Mouse (Mus musculus) hindbrain, embryonic 15.5 days (tissue): ENCODE data around the gene Mroh3. TPM values are rescaled to one million over a fixed set of nuclear protein-coding genes. Genes with fewer than 3 reads are reported as not detected.
A peak's percentile ranks its signal among the peaks of the same experiment; 100 is the strongest.

Experiments
- ATAC-seq: fragments of 200-750 bp; cut with Nextera tagmentation; 2 replicates; pipeline ENCODE4 v1.8.0; 2017; ENCODE audit warnings: low read depth, moderate number of reproducible peaks, moderate TSS enrichment; ENCODE audit not compliant: low FRiP score
- H3K27ac ChIP-seq: fragments of 300-500 bp; sonication (generic); replicated peaks from 2 replicates; pipeline ENCODE4 v1.5.1; 2015; ENCODE audit warnings: mild to moderate bottlenecking, inconsistent platforms
- H3K27me3 ChIP-seq: fragments of 300-500 bp; sonication (generic); 2 replicates; pipeline ENCODE4 v1.6.1; 2015; ENCODE audit warnings: control low read depth, inconsistent platforms
- H3K36me3 ChIP-seq: fragments of 300-500 bp; sonication (generic); 2 replicates; pipeline ENCODE4 v1.6.1; 2015; ENCODE audit warnings: control low read depth, inconsistent platforms
- H3K4me1 ChIP-seq: fragments of 300-500 bp; sonication (generic); replicated peaks from 2 replicates; pipeline ENCODE4 v1.6.1; 2015; ENCODE audit warnings: control low read depth, inconsistent platforms
- H3K4me2 ChIP-seq: fragments of 300-500 bp; sonication (generic); 2 replicates; pipeline ENCODE4 v1.6.1; 2015; ENCODE audit warnings: moderate library complexity, mild to moderate bottlenecking, inconsistent platforms
- H3K4me3 ChIP-seq: fragments of 300-500 bp; sonication (generic); 2 replicates; pipeline ENCODE4 v1.5.1; 2015; ENCODE audit warnings: mild to moderate bottlenecking, inconsistent platforms
- H3K9ac ChIP-seq: fragments of 300-500 bp; sonication (generic); 2 replicates; pipeline ENCODE4 v1.6.1; 2015; ENCODE audit warnings: inconsistent platforms
- H3K9me3 ChIP-seq: fragments of 300-500 bp; sonication (generic); 2 replicates; pipeline ENCODE4 v1.6.1; 2016; ENCODE audit warnings: control low read depth, inconsistent platforms
- WGBS: fragments of 180-500 bp; shearing (Covaris S2); methylation state at CpG from one replicate; pipeline ENCODE4 v1.1.7; 2015; 5-methylcytosine and 5-hydroxymethylcytosine counted together
- polyA plus RNA-seq: library from polyadenylated mRNA; unstranded; fragments of >200 nt; fragmentation: Nextera tagmentation; extraction: Ambion mirVana; gene quantifications from 2 replicates; pipeline ENCODE4 v1.2.1, GENCODE M21; 2015

Gene Mroh3
- polyA plus RNA-seq, 1 experiment from 2014 or later = not detected

DNA sequence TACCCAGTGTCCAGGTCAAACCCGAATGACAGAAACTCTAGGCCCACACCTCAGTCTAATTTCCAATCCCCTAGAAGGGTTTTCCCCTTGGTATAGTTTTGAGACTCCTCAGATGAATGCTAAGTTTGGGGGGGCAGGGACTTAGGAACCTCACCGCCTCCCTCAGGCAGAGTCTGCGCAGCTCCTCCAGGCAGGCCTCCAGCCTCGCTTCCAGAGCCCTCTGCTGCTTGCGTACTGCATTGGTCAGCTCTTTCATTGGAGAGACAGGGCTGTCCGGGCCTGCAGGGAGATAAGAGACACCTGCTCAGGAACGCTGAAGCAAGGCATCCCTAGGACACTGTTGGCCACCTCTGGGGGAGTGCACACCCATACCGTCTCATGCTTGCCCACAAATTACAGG lies 14.0 kb upstream of the Mroh3 start:
- 95% methylated on average over 8 of the region's 8 CpGs for WGBS
- no peaks in the 10 kb centered on the region for H3K27me3 ChIP-seq
- H3K4me3 ChIP-seq = no peak overlapping the region
- peaks cover 35% of the 10 kb centered on the region for H3K4me1 ChIP-seq
- no peak overlapping the region for H3K9ac ChIP-seq
- no peaks in the 10 kb centered on the region for H3K36me3 ChIP-seq
- ATAC-seq = no peak
- no peak overlapping the region for H3K27ac ChIP-seq
- no peak overlapping the region for H3K4me2 ChIP-seq
- H3K9me3 ChIP-seq = no peaks in the 10 kb centered on the region

GRCm38 (mm10) chr1:136225846-136226245 lies 13.2 kb upstream of the Mroh3 start:
- no peak overlapping the region for H3K4me2 ChIP-seq

DNA sequence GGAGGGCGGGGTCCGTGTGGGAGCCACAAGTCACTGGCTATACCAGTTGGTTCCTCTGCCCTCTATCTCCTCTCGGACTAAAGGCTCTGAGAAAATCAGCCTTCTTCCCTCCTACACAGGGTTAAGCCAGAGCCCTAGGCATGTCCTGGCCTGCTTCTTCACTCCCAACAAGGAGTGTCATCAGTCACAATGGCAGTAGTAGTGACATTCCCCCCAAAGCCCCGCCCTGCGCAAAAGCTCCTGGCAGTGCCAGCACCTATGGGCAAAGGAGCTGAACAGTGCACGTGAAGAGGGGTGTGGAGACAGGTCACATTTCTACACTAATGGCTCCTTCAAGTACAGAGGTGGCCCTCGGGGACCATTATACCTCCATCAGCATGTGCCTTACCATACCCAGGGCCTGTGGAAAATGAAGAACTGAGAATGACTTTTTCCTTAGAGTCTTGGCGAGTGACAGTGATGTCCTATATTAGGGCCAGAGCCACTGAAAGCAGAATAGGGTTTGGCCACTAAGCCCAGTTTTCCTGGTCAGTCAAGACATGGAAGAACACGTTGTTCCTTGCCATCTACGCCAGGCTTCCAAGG lies 11.2 kb upstream of the Mroh3 start:
- no peaks in the 10 kb centered on the region for H3K9me3 ChIP-seq
- no peaks in the 10 kb centered on the region for H3K27me3 ChIP-seq
- H3K36me3 ChIP-seq = no peaks in the 10 kb centered on the region
- no peak overlapping the region for H3K4me2 ChIP-seq
- no peak overlapping the region for H3K27ac ChIP-seq
- no peak overlapping the region for H3K9ac ChIP-seq
- H3K4me1 ChIP-seq = peaks cover 20% of the 10 kb centered on the region
- ATAC-seq = 0 out of 2 replicates have a peak, but pooled peaks have one; percentile 1
- 89% methylated on average over 10 of the region's 10 CpGs for WGBS
- H3K4me3 ChIP-seq = no peak overlapping the region

More at GRCm38 (mm10) chr1:136225846-136226245, 13.2 kb upstream of the Mroh3 start:
- no peak overlapping the region for H3K27ac ChIP-seq
- H3K36me3 ChIP-seq = no peaks in the 10 kb centered on the region
- 82% methylated on average over 8 of the region's 8 CpGs for WGBS
- H3K27me3 ChIP-seq = no peaks in the 10 kb centered on the region
- H3K4me1 ChIP-seq = peaks cover 30% of the 10 kb centered on the region
- ATAC-seq = no peak
- H3K9ac ChIP-seq = no peak overlapping the region
- H3K4me3 ChIP-seq = no peak overlapping the region
- no peaks in the 10 kb centered on the region for H3K9me3 ChIP-seq

GRCm38 (mm10) chr1:136222386-136222785 lies 9.8 kb upstream of the Mroh3 start:
- Histone ChIP-seq H3K9me3 (no peaks in the 10 kb centered on the region), H3K4me2 (no peak overlapping the region), H3K9ac (no peak overlapping the region), H3K4me3 (no peak overlapping the region), H3K27me3 (no peaks in the 10 kb centered on the region), H3K27ac (no peak overlapping the region), H3K4me1 (peaks cover 7% of the 10 kb centered on the region), H3K36me3 (no peaks in the 10 kb centered on the region)
- no peak for ATAC-seq
- 85% methylated on average over 10 of the region's 10 CpGs for WGBS

DNA sequence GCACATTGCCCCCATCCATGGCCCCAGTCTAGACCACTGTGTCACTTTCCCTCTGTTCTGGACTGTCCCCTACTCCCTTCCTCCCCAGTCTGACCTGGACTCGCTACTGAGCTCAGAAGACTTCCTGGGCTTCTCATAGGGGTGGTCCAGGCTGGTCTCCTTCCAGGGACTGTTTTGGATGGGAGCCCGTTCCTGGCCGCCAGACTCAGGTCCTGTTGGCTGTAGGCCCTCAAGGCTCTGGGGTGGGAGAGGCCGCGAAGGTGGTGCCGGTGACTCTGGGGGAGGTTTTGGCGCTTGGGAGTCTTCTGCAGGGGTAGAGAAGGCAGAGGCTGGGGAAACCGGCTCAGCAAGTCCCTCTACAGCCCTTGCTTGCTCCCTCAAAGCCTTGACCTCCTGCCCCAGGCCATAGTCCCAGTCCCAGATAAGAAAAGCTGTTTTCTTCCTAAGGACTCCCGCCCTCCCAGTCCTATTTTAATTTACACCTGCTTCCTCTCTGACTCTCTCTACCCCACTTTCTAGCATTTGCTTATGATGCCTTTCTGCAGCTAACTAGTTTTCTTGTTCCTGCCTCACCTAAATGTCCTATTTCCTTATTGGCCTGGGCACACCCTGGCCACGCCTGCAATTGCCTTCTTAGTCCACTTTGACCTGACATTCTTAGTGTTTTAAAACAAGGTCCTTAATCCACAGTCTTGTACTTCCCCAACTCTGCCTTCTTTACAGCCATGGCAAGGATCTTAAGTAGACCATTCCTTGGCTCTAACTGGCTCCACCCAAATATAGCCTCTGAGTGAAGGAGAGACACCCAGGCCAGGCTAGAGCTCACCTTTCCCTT lies 7.6 kb upstream of the Mroh3 start:
- Histone ChIP-seq H3K4me1 (peaks cover 3% of the 10 kb centered on the region), H3K4me3 (no peak overlapping the region)
- 86% methylated on average over 10 of the region's 10 CpGs for WGBS

GRCm38 (mm10) chr1:136214304-136214703 lies 1.7 kb upstream of the Mroh3 start:
- WGBS = 83% methylated on average over 15 of the region's 15 CpGs
- Histone ChIP-seq H3K27me3 (no peaks in the 10 kb centered on the region), H3K36me3 (no peaks in the 10 kb centered on the region), H3K9me3 (no peaks in the 10 kb centered on the region), H3K4me2 (no peak overlapping the region), H3K4me3 (no peak overlapping the region), H3K9ac (no peak overlapping the region), H3K27ac (no peak overlapping the region), H3K4me1 (no peaks in the 10 kb centered on the region)
- no peak for ATAC-seq

More for the DNA sequence above, 7.6 kb upstream of the Mroh3 start:
- ATAC-seq = no peak
- Histone ChIP-seq H3K9me3 (no peaks in the 10 kb centered on the region), H3K9ac (no peak overlapping the region), H3K36me3 (no peaks in the 10 kb centered on the region), H3K4me2 (no peak overlapping the region), H3K27ac (no peak overlapping the region), H3K27me3 (no peaks in the 10 kb centered on the region)

- WGBS = 94% methylated on average over 5 of the region's 5 CpGs
- no peak overlapping the region for H3K27ac ChIP-seq
- ATAC-seq = no peak
- no peak overlapping the region for H3K9ac ChIP-seq
- H3K9me3 ChIP-seq = no peaks in the 10 kb centered on the region
- H3K4me3 ChIP-seq = no peak overlapping the region
- no peak overlapping the region for H3K4me2 ChIP-seq
- no peaks in the 10 kb centered on the region for H3K4me1 ChIP-seq
- no peaks in the 10 kb centered on the region for H3K27me3 ChIP-seq
- H3K36me3 ChIP-seq = no peaks in the 10 kb centered on the region
Observed at GRCm38 (mm10) chr1:136190033-136190432, 22.6 kb downstream of the Mroh3 start.

- WGBS = 68% methylated on average over 2 of the region's 2 CpGs
- H3K4me2 ChIP-seq = no peak overlapping the region
- ATAC-seq = no peak
- peaks cover 5% of the 10 kb centered on the region; the same call in 1 of the 2 replicates for H3K4me1 ChIP-seq
- no peaks in the 10 kb centered on the region for H3K9me3 ChIP-seq
- H3K4me3 ChIP-seq = no peak overlapping the region
- H3K36me3 ChIP-seq = peaks cover 17% of the 10 kb centered on the region
- H3K27me3 ChIP-seq = no peaks in the 10 kb centered on the region
- no peak overlapping the region for H3K9ac ChIP-seq
- no peak overlapping the region for H3K27ac ChIP-seq
Observed at GRCm38 (mm10) chr1:136179511-136180001, 33.1 kb downstream of the Mroh3 start.

GRCm38 (mm10) chr1:136178741-136179140 lies 33.9 kb downstream of the Mroh3 start:
- Histone ChIP-seq H3K27ac (no peak overlapping the region), H3K4me3 (no peak overlapping the region), H3K4me2 (no peak overlapping the region), H3K9ac (no peak overlapping the region), H3K9me3 (no peaks in the 10 kb centered on the region), H3K27me3 (no peaks in the 10 kb centered on the region), H3K4me1 (peaks cover 13% of the 10 kb centered on the region), H3K36me3 (peaks cover 22% of the 10 kb centered on the region)
- no peak for ATAC-seq
- 53% methylated on average over 6 of the region's 6 CpGs for WGBS

DNA sequence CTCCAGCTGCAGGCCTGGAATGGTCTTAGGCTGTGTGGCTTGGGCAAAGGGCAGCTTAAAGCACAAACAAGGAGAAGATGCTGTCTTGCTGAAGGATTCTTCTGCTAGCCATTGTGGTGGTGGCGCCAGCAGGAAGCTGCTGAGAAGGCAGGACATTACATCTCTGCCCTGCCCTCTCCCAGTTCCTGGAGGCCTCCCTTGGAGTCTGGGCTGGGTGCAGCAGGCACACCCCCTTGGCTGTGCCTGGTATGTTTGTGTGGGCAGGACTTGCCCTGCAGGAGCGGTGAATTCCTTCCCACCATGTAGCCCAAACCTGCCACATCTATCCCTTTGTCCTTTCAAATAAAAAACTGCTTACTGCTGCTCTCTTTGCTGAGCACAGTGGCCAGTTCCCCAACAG lies 35.5 kb downstream of the Mroh3 start:
- Histone ChIP-seq H3K27ac (no peak overlapping the region), H3K4me2 (no peak overlapping the region), H3K4me1 (peaks cover 20% of the 10 kb centered on the region), H3K4me3 (no peak overlapping the region), H3K36me3 (peaks cover 36% of the 10 kb centered on the region), H3K9ac (no peak overlapping the region), H3K9me3 (no peaks in the 10 kb centered on the region), H3K27me3 (no peaks in the 10 kb centered on the region)
- ATAC-seq = no peak
- WGBS = 77% methylated on average over 2 of the region's 2 CpGs

DNA sequence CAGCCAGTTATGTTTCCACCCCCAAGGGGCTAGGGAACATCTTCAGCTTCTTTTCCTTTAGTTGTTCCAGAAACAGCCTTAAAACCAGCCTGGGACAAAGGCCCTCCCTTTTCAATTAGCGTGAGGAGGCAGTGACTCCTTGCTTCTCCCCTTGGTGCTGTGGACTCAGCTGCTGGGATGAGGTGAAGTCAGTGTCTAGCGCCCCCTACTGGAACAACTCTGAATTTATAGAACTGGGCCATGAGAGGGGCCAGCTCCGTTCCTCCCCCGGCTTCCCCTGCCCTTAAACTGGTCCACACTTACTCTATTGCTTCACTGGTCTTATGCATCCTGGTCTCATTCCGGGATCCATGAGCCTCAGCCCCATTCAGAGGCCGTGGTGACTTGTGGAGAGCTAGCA lies 37.4 kb downstream of the Mroh3 start:
- Histone ChIP-seq H3K27ac (no peak overlapping the region; the same call in 1 of the 2 replicates), H3K9me3 (no peaks in the 10 kb centered on the region), H3K4me3 (no peak overlapping the region), H3K9ac (no peak overlapping the region), H3K36me3 (peaks cover 50% of the 10 kb centered on the region), H3K27me3 (no peaks in the 10 kb centered on the region), H3K4me2 (no peak overlapping the region), H3K4me1 (peaks cover 20% of the 10 kb centered on the region)
- ATAC-seq = no peak
- WGBS = 36% methylated on average over 6 of the region's 6 CpGs

DNA sequence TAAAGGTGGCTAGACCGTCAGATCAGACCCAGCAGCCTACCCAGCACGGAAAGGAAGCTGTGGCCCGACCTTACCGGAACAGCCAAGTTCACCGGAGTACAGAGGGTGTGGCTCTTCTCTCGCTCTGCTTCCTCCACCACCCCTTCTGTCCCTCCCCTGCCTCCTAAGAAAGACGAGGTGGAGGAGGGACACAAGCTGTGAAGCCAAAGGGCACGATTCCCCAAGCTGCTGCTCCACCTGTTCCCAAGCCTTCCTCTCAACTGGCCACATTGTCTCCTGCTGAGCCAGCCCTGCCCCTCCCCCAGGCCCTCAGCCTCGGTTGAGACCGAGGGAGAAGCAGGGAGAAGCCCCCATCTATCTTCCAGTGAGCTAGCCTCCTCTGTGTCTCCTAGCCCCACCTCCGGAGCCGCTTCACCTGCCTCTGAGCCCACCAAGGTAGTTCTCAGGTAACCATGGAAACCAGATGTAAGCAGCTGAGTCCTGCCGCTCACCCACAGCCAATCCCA lies 38.5 kb downstream of the Mroh3 start:
- no peak overlapping the region for H3K4me3 ChIP-seq
- 14% methylated on average over 13 of the region's 13 CpGs for WGBS
- no peaks in the 10 kb centered on the region for H3K9me3 ChIP-seq
- no peak overlapping the region for H3K4me2 ChIP-seq
- H3K27me3 ChIP-seq = no peaks in the 10 kb centered on the region
- peaks cover 53% of the 10 kb centered on the region for H3K36me3 ChIP-seq
- no peak overlapping the region for H3K9ac ChIP-seq
- peaks cover 20% of the 10 kb centered on the region for H3K4me1 ChIP-seq
- ATAC-seq = peak; percentile 16; the same call in 1 of the 2 replicates
- peak overlapping the region; percentile 7; the same call in 1 of the 2 replicates for H3K27ac ChIP-seq
